Mouse (Mus musculus): Measurements from ENCODE around the gene Prim1.
"Not testable (repeated sequence)": the region's sequence is repeated elsewhere in the genome, so short reads cannot be mapped to it uniquely, and the experiment has no call there.

Prim1 gene

DNA sequence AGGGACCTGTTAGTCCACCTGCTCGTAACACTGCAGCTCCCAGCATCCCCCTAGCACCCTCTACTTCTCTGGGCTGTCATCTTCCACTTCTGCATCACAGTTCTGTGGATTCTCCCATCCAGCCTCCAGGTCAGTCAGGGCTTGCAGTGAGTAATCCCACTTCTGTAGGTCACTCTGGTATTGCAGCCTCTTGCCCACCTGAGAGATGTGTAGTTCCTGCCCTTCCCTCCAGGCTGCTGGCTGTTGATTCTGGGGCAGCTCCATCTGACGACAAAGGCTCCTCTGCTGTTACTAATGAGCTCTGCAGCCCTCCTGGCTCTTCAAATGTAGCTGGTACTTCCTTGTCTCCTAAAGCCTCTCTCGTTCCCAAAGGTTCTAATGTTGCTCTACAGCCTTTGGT, 24.9 kb downstream of the Prim1 start:
- no peak for DNase-seq

DNA sequence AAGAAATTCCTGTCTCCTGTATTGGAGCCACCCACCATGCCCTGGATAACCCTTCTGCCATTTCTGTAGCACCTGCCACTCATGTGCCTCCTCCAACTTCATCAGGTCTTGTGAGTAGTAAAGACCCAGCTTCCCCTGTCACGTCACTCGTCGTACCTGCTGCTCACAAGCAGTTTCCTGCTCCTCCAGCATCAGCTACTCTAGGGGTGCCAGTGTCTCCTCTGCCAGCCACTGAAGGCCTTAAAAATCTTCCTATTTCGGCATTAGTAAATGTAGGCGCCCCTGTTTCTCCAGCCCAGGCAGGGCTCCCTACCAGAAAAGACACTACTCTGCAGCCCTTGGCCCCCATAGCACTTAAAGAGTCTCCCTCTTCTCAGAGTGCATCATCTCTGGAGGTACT, 25.3 kb downstream of the Prim1 start:
- DNase-seq: no peak

DNA sequence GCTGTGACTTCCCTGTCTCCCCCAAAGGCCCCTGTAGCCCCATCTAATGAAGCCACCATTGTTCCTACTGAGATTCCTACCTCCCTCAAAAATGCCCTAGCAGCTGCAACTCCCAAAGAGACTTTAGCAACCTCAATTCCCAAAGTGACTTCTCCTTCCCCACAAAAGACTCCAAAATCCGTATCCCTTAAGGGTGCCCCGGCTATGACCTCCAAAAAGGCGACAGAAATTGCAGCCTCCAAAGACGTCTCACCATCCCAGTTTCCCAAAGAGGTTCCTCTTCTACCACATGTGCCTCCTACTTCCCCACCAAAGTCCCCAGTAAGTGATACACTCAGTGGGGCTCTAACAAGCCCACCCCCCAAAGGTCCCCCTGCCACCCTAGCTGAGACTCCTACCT, 26.7 kb downstream of the Prim1 start:
- DNase-seq: no peak

DNA sequence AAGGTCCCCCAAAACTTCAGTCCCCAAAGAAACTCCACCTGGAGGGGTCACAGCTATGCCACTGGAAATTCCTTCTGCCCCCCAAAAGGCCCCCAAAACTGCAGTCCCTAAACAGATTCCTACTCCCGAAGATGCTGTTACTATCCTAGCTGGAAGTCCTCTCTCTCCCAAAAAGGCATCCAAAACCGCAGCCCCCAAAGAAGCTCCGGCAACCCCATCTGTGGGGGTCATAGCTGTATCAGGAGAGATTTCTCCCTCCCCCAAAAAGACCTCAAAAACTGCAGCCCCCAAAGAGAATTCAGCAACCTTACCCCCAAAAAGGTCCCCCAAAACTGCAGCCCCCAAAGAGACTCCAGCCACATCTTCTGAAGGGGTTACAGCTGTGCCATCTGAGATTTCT, 27.5 kb downstream of the Prim1 start:
- no peak for DNase-seq

DNA sequence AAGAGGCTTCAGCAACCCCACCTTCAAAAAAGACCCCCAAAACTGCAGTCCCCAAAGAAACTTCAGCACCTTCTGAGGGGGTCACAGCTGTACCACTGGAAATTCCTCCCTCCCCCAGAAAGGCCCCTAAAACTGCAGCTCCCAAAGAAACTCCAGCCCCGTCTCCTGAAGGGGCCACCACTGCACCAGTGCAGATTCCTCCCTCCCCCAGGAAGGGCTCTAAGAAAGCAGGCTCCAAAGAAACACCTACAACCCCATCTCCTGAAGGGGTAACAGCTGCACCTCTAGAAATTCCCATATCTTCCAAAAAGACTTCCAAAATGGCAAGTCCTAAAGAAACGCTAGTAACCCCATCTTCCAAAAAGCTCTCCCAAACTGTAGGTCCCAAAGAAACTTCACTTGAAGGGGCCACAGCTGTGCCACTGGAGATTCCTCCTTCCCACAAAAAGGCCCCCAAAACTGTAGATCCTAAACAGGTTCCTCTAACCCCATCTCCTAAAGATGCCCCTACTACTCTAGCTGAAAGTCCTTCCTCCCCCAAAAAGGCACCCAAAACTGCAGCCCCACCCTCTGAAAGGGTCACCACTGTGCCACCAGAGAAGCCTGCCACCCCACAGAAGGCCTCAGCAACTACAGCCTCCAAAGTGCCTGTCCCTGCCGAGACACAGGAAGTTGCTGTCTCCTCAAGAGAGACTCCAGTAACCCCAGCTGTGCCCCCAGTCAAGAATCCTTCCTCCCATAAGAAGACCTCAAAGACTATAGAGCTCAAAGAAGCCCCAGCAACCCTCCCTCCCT, 28.3 kb downstream of the Prim1 start:
- DNase-seq: no peak

DNA sequence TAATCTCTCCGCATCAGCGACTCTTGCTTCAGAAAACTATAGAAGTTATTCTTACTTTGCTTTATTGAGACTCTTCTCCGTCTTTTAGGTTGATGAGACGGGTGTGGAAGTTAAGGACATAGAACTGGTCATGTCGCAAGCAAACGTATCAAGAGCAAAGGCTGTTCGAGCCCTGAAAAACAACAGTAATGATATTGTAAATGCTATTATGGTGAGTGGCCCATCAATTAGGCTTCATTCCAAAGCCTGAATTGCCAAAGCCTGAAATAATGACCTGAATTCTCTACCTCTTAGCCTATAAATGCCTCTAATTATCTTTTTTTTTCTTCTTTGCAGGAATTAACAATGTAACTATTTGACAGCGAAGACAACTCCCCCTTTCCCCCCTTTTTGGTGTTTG, 33.2 kb downstream of the Prim1 start:
- no peak for DNase-seq

DNA sequence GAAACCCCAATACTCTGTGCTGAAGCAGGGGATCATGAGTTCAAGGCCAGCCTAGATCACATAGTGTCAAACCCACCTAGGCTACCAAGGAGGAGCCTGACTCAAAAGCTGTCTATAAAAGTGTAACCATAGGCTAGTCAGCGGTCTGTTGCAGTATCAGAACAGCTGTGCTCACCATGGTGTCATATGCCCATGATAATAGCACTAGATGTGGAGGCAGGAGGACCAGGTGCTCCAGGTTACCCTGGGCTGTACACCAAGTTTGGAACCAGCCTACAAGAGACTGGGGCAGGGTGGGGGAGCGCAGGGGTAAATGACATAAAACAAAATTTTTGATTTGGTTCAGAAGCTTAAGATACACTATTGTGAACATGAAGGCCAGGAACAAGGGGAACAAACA, 34.8 kb downstream of the Prim1 start:
- no peak for DNase-seq

DNA sequence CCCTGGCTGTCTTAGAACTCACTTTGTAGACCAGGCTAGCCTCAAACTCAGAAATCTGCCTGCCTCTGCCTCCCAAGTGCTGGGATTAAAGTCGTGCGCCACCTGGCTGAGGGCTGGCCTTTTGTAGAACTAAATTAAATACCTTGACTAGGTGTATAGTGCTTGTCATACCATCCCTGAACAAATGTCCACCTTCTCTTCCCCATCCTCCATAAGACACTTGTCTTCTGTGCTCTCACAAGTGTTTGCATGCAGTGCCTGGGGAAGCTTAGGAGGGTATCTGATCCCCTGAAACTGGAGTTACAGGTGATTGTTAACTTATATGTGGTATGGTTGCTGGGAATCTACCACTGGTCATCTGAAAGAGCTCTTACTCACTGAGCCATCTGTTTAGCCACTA, 35.4 kb downstream of the Prim1 start:
- no peak for DNase-seq

DNA sequence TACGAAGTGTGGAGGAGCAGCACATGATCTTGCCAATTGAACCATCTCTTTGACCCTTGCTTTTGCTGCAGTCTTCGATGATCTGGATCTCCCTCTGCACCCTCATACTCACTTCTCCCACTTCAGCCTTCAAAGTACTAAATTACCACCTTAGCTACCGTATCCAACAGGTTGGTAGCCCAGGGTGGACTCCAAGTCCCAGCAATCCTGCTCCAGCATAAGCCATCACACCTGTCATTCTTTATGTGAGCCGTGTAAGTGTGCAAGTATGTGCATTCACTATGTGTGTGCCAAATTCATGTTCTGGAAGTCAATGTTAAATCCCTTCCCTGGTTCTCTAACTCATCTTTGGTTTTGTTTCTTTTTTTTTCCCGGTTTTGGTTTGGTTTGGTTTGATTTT, 36.6 kb downstream of the Prim1 start:
- DNase-seq: no peak

DNA sequence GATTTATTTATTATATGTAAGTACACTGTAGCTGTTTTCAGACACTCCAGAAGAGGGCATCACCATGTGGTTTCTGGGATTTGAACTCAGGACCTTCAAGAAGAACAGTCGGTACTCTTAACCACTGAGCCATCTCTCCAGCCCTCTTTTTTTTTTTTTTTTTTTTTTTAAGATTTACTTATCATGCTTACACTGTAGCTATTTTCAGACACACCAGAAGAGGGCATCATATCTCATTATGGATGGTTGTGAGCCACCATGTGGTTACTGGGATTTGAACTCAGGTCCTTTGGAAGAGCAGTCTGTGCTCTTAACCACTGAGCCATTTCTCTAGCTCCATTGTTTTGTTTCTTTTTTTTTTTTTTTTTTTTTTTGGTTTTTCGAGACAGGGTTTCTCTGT, 37.2 kb downstream of the Prim1 start:
- DNase-seq: not testable (repeated sequence)

DNA sequence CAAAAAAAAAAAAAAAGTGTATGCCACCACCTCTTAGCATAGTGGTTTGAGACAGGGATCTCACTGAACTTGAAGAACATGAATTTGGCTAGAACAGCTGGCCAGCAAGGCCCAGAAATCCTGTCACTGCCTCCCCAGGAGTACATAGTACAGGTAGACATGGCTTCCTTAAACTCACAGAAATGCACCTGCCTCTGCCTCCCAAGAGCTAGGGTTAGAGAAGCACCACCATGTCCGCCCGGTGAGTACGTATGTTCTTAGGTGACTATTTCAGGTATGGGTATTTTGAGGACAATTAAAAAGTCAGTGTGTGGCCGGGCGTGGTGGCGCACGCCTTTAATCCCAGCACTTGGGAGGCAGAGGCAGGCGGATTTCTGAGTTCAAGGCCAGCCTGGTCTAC, 38.0 kb downstream of the Prim1 start:
- DNase-seq: no peak

DNA sequence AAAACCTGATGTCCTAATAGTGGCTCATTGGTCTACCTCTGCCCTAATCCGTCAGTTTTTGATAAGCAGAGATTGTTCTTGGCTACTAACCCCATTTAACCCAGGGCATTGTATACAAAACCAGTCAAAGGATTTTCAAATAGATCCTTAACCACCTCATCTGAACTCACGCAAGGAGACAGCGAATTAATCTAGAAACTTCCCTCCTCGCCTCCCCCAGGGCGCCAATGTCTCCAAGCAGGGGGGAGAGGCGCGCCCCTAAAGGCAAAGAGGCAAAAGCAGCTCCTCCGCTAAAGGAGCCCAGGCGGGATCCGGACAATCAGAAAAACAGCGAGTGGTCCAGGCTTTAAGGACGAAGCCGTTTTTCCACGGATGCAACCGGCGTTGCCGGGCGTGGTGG, 43.2 kb downstream of the Prim1 start:
- DNase-seq: no peak

DNA sequence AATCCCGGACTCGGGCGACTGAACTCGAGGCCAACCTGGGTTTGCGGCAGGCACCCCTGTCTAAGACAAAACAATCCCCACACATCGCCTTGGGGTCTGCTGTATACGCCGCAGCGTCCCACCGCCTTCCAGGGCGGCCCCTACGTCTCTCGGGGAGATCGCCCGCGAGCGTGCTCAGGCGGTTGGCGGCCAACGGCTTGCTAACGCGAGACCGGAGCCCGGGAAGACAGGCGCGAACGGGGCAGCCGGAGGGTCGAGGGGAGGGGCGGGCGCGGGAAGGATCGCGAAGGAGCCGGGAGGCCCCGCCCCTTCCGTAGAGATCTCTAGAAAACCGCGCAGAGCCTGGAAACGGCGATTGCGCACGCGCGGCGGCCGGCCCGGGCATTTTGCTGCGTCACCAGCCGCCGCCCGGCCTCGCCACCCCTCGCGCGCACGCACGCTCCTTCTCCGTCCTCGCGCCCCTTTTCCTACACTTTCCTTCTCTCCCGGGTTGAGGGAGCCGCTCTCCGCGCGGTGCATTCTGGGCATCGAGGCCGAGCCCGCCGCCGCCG, 43.7 kb downstream of the Prim1 start, which contains the start of gene Ptges3:
Gene Ptges3, plus strand, starts transcription at position 354 of the 551 bp plus-strand sequence.
- peak; percentile 93 to 95 for DNase-seq

DNA sequence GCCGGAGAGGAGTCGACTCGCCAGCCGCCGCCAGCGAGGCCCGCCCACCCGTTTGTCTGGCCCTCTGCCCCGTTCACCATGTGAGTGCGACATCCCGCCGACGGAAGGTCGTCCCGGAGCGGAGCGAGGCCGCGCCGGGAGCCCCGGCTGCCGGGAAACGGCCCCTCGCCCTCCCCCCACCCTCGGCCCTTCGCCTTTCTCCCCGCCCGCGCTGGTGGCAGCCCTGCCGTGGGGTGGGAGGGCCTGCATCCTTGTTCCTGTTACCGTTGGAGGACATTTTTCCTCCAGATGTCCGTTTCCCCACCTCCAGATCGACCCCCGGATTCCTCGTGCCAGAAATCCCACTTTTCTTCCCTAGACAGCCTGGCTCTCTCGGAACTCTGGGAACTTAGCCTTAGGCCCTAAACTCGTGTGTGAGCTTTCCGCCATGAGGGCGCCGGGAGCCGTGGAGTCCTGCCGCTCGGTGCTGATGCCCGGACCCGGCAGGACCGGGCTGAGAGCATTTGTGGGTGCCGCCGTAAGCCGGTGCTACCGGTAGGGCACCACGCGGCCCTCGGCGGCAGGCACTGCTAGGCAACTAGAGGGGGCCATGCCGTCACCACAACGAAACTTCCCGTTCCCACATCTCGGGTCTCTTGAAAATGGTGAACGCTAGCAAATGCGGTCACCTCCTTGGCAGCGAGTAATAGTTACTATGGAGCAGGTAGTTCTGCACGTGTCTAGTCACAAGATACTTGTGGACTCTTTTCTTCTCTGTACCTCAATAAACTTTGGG, 44.4 kb downstream of the Prim1 start:
- peak; percentile 79 for DNase-seq

DNA sequence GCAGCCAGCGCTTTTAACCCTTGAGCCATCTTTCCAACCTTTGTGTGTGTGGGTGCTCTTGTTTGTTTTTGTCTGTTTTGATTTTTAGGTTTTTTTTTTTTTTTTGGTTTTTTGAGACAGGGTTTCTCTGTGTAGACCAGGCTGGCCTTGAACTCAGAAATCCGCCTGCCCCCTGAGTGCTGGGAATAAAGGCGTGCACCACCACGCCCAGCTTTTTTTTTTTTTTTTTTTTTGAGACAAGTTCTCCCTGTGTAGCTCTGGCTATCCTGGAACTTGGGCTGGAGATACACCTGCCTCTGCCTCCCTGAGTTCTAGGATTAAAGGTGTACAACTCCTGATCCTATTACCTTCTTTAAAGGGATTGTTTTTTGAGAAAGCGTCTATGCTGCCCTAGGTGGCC, 46.1 kb downstream of the Prim1 start:
- DNase-seq: no peak

DNA sequence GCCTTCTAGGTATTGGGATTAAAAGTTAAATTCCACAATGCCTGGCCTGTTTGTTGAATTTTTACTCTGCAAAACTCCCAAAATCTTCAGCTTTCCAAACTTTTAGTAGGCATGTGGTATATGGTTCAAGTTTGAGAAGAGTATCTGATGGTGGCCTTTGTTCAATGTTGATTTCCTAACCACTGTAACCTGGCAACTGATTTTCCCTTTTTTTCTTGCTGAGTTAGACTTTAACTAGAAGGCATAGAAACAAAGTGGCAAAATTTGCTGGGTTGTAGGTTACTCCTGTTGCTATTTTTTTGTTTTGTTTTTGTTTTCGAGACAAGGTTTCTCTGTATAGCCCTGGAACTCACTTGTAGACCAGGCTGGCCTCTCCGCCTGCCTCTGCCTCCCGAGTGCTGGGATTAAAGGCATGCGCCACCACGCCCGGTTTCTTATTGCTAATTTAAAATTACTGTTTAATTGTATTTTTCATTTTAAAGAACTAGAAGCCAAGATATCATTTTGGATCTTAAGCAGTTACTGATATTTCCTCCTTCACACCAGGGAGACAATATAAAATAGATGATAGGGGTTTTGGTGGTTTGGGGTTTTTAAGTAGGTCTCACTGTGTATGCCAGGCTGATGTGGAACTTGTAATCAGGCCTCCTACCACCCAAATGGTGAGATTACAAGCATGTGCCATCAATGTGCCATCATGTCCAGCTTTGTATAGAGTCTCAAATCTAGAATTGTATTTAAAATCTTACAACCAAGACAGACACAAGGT, 47.4 kb downstream of the Prim1 start:
- no peak for DNase-seq

DNA sequence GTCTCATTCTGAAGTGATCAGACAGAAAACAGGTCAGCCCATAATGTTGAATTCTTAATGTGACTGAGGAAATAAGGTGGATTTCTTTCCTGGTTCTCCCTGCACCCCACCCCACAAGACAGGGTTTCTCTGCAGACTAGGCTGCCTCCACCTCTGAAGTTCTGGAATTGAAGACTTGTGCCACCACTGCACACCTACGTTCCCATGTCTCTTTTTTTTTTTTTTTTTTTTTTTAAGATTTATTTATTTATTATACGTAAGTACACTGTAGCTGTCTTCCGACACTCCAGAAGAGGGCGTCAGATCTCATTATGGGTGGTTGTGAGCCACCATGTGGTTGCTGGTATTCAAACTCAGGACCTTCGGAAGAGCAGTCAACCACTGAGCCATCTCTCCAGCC, 51.1 kb downstream of the Prim1 start:
- no peak for DNase-seq

DNA sequence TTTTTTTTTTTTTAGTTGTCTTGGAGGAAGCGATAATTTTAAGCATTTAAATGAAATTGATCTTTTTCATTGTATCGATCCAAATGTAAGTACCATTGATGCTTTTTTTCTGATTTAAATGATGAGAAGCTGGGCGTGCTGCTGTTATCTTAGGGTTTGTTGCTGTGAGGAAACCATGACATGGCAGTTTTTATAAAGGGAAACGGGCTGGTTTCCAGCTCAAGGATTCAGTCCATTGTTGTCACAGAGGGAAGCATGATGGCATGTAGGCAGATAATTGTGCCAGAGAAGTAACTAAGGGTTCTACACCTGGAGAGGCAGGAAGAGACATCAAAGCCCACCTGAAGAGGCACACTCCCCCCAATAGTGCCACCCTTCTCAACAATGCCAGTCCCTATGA, 54.2 kb downstream of the Prim1 start:
- no peak for DNase-seq

DNA sequence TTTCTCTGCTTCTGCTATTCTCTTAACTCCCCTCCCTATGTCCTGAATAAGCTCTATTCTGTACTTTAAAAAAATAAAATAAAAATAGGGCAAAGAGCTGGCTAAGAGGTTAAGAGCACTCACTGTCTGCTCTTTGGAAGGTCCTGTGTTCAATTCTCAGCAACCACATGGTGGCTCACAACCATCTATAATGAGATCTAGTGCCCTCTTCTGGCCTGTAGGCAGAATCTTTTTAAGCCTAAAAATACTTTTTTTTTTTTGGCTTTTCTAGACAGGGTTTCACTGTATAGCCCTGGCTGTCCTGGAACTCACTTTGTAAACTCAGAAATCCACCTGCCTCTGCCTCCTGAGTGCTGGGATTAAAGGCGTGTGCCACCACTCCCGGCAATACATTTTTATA, 55.5 kb downstream of the Prim1 start:
- DNase-seq: not testable (repeated sequence)

DNA sequence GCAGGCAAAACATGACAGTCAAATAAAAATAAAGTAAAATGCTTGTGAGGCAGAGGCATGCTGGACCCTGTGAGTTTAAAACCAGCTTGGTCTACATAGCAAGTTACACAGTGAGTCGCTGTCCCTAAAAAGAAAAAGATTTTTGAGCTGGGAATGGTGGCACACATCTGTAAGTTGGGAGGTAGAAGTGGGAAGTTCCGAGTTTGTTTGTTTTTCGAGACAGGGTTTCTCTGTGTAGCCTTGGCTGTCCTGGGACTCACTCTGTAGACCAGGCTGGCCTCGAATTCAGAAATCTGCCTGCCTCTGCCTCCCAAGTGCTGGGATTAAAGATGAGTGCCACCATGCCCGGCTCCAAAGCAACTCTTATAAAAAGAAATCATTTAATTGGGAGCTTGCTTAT, 63.3 kb downstream of the Prim1 start:
- DNase-seq: not testable (repeated sequence)
